ENCODE assay signal across 8 mouse cellular contexts in genomic region chr11:77785768-77786561, GRCm38 (mm10). TPM values are rescaled to one million over a fixed set of nuclear protein-coding genes. Genes with fewer than 3 reads are reported as not detected.
A peak's percentile ranks its signal among the peaks of the same experiment; 100 is the strongest.
DNase-seq lines count a peak whose midpoint lies in the region; ATAC-seq and TF ChIP-seq lines count a peak whose summit lies in the region.

No protein-coding gene starts in this region.

- no peak for ATAC-seq in heart, embryonic 13.5 days (ENCODE audit: extremely low read depth, insufficient number of reproducible peaks, low FRiP score, low TSS enrichment)

- WGBS in cerebellum, adult 2 months, result 20% methylated on average over 7 of the region's 7 CpGs
- WGBS in heart, embryonic 13.5 days, result 18% methylated on average over 7 of the region's 7 CpGs

- intact Hi-C loops in left cerebral cortex, adult 2 months (cut with DNase I), result no loop called here

- DNase-seq in left cerebral cortex, adult 2 months (ENCODE audit: extremely low spot score in 1 of 2, low spot score in 2 of 2), result peak in 1 of 2 experiments; percentile 19
- no peak for DNase-seq in left cerebral cortex, adult 11 months (ENCODE audit: low spot score)
- DNase-seq in cerebellum, adult 2 months, result peak; percentile 65 to 68
- DNase-seq in kidney, postnatal 10 days, result peak; percentile 72
- peak; percentile 68 to 71 for DNase-seq in lung, postnatal 4 days
- no peak for DNase-seq in c-Kit-positive CD71-positive TER-119-positive erythroid progenitor cells, embryonic 14.5 days (ENCODE audit: low spot score)
- DNase-seq in B cell, adult 2 months, result no peak

- H3K4me3 ChIP-seq in left cerebral cortex, adult 2 months, result no peak overlapping the region
- H3K4me3 ChIP-seq in cerebellum, adult 2 months (replicated peaks; ENCODE audit: insufficient read depth, low read depth, low read length), result no peak overlapping the region
- H3K4me3 ChIP-seq in heart, embryonic 13.5 days, result 0 out of 2 replicates have a peak overlapping the region, but pooled peaks have one; percentile 4

- H3K4me2 ChIP-seq in heart, embryonic 13.5 days, result peak overlapping the region; percentile 46

- H3K9ac ChIP-seq in heart, embryonic 13.5 days, result peak overlapping the region; percentile 72

- no peak for TF ChIP-seq POLR2A in cerebellum, adult 2 months (IDR thresholded peaks at IDR 0.05; ENCODE audit: borderline replicate concordance, insufficient read depth, low read length)

- peak overlapping the region; percentile 86 for H3K27ac ChIP-seq in left cerebral cortex, adult 2 months
- H3K27ac ChIP-seq in cerebellum, adult 2 months (ENCODE audit: insufficient read depth, low read length), result peak overlapping the region; percentile 55
- peak overlapping the region; percentile 97 for H3K27ac ChIP-seq in heart, embryonic 13.5 days (replicated peaks)

- no peak for TF ChIP-seq CTCF in left cerebral cortex, adult 2 months (IDR thresholded peaks at IDR 0.05)
- no peak for TF ChIP-seq CTCF in cerebellum, adult 2 months (IDR thresholded peaks at IDR 0.05; ENCODE audit: borderline replicate concordance, insufficient read depth, low read depth, low read length)

- H3K36me3 ChIP-seq in heart, embryonic 13.5 days, result no peaks in the 10 kb centered on the region

- no peaks in the 10 kb centered on the region for H3K27me3 ChIP-seq in cerebellum, adult 2 months (ENCODE audit: control insufficient read depth, insufficient read depth, low read length)
- no peaks in the 10 kb centered on the region for H3K27me3 ChIP-seq in heart, embryonic 13.5 days (replicated peaks)

- H3K9me3 ChIP-seq in heart, embryonic 13.5 days, result no peaks in the 10 kb centered on the region

- peaks cover 54% of the 10 kb centered on the region for H3K4me1 ChIP-seq in cerebellum, adult 2 months (ENCODE audit: control insufficient read depth, insufficient read depth, low read length)
- peaks cover 81% of the 10 kb centered on the region for H3K4me1 ChIP-seq in heart, embryonic 13.5 days

RNA-seq across cellular contexts. Expression of gene Gm10277, which starts 1.6 kb away (rescaled TPM):
- not detected for total RNA-seq in left cerebral cortex, adult 2 months (2021)
- polyA plus RNA-seq in cerebellum, adult 2 months (2012; rRNA removed), result not detected in 2 replicates
- polyA plus RNA-seq in heart, embryonic 13.5 days (2015; fragmentation: Nextera tagmentation; extraction: Ambion mirVana), result 1.1 and 1.3 TPM in 2 replicates

RNA-seq across cellular contexts. Expression of gene Myo18a, which starts 22.9 kb away (rescaled TPM):
- 100 to 1,000 TPM; 164 to 169 TPM for total RNA-seq in left cerebral cortex, adult 2 months (2021)
- polyA plus RNA-seq in cerebellum, adult 2 months (2012; rRNA removed), result 56.5 and 62.1 TPM in 2 replicates
- 94.9 and 100.0 TPM in 2 replicates for polyA plus RNA-seq in heart, embryonic 13.5 days (2015; fragmentation: Nextera tagmentation; extraction: Ambion mirVana)

Comparison
In these comparisons a context has a peak if more than half of its experiments do, and no peak if none do; other contexts are left out.
1. DNase-seq: peak in cerebellum, adult 2 months (2 of 2), kidney, postnatal 10 days (single experiment) and lung, postnatal 4 days (2 of 2); none in left cerebral cortex, adult 11 months (single experiment), c-Kit-positive CD71-positive TER-119-positive erythroid progenitor cells, embryonic 14.5 days (single experiment) and B cell, adult 2 months (0 of 2).
2. Peak in every context shown above with its lines, with median percentiles within 50 percentile points of each other: H3K27ac ChIP-seq.